Mouse (Mus musculus): Measurements from ENCODE around the gene Fam8a1. TPM values are rescaled to one million over a fixed set of nuclear protein-coding genes. Genes with fewer than 3 reads are reported as not detected.
A peak's percentile ranks its signal among the peaks of the same experiment; 100 is the strongest.

Fam8a1 gene
- polyA plus RNA-seq, 1 experiment from 2014 or later = 17.5 TPM

DNA sequence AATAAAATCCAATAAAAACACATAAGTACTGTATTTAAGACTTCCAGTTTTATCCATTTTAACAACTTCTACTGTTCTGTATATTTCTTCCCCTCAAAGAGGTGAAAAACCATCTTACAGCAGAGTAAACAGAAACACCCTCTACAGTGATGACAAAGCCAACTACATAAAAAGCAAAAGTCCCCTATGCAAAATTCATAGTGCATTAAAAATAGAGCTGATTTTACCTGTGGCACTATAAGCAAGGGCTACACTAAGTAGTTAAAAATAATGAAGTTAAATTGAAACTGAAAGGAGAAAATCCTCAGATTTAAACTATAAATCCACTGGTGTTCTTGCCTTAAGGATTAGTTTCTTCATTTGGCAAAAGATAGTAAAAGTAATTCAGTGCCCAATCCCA lies 51.7 kb downstream of the Fam8a1 start:
- no peak overlapping the region for H3K9ac ChIP-seq
- no peak for ATAC-seq

DNA sequence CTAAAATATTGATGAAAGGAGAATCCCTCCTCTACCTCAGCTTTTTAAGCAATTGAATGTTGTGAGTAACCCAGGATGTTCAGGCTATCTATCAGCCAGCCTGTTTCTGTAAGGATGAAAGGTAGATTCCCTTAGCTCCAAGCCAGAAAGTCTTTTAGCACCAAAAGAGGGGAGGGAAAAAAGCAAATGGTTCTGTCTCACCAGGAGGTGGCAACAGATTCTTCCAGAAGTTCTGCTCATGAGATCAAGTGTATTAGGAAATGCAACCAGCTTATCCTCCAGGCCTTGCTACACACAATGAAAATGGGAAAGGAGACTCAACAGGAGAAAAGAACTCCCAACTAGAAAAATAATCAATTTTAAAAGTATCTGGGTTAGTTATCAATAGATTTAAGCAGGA lies 55.0 kb downstream of the Fam8a1 start:
- Histone ChIP-seq H3K36me3 (ENCODE audit: poor library complexity, severe bottlenecking) (no peaks in the 10 kb centered on the region), H3K4me1 (peaks cover 23% of the 10 kb centered on the region), H3K9ac (no peak overlapping the region), H3K27me3 (no peaks in the 10 kb centered on the region), H3K4me2 (peak overlapping the region; percentile 46; the same call in 1 of the 2 replicates), H3K27ac (no peak overlapping the region), H3K9me3 (replicated peaks) (no peaks in the 10 kb centered on the region), H3K4me3 (no peak overlapping the region)
- no peak for ATAC-seq

More for the DNA sequence above, 51.7 kb downstream of the Fam8a1 start:
- Histone ChIP-seq H3K4me2 (no peak overlapping the region), H3K4me1 (peaks cover 24% of the 10 kb centered on the region), H3K4me3 (no peak overlapping the region), H3K36me3 (ENCODE audit: poor library complexity, severe bottlenecking) (peaks cover 6% of the 10 kb centered on the region), H3K27ac (no peak overlapping the region), H3K27me3 (no peaks in the 10 kb centered on the region), H3K9me3 (replicated peaks) (no peaks in the 10 kb centered on the region)

DNA sequence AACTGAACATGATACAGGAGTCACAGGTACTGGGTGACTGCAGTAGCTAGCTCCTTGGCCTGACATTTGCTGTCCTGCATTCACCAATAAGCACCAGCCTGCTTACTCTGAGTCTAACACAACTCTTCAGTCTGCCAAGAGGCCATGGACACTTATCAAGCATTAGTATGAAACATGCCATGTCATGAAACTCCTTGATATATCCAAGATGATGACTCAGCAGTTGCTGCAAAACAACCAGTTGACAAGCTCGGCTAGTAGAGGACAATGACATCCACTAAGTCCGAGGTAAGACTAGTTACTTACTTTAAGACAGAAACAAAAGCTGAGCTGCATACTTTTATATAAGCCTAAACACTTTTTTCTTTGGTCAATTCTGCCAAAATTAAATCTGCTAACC lies 55.9 kb downstream of the Fam8a1 start:
- H3K4me1 ChIP-seq = peaks cover 22% of the 10 kb centered on the region
- no peak overlapping the region for H3K9ac ChIP-seq
- no peaks in the 10 kb centered on the region for H3K9me3 ChIP-seq (replicated peaks)
- H3K4me2 ChIP-seq = peak overlapping the region; percentile 46
- no peak overlapping the region for H3K27ac ChIP-seq
- H3K4me3 ChIP-seq = 0 out of 2 replicates have a peak overlapping the region, but pooled peaks have one; percentile 41
- H3K27me3 ChIP-seq = no peaks in the 10 kb centered on the region
- ATAC-seq = no peak
- H3K36me3 ChIP-seq (ENCODE audit: poor library complexity, severe bottlenecking) = no peaks in the 10 kb centered on the region
- 23% methylated on average over 2 of the region's 2 CpGs for WGBS

GRCm38 (mm10) chr13:46726288-46727037 lies 57.1 kb downstream of the Fam8a1 start:
- H3K27me3 ChIP-seq = no peaks in the 10 kb centered on the region
- peak overlapping the region; percentile 80 for H3K4me2 ChIP-seq
- under 1% methylated on average over 30 of the region's 30 CpGs for WGBS
- peak overlapping the region; percentile 92 for H3K27ac ChIP-seq
- no peaks in the 10 kb centered on the region for H3K36me3 ChIP-seq (ENCODE audit: poor library complexity, severe bottlenecking)
- H3K9ac ChIP-seq = peak overlapping the region; percentile 93
- peak overlapping the region; percentile 99 for H3K4me3 ChIP-seq
- no peaks in the 10 kb centered on the region for H3K9me3 ChIP-seq (replicated peaks)
- H3K4me1 ChIP-seq = peaks cover 22% of the 10 kb centered on the region
- no peak for ATAC-seq

- Histone ChIP-seq H3K27me3 (no peaks in the 10 kb centered on the region), H3K9me3 (replicated peaks) (no peaks in the 10 kb centered on the region), H3K4me2 (peak overlapping the region; percentile 80), H3K4me1 (peaks cover 22% of the 10 kb centered on the region), H3K4me3 (peak overlapping the region; percentile 99), H3K27ac (peak overlapping the region; percentile 92), H3K36me3 (ENCODE audit: poor library complexity, severe bottlenecking) (no peaks in the 10 kb centered on the region), H3K9ac (peak overlapping the region; percentile 93)
- WGBS = under 1% methylated on average over 68 of the region's 85 CpGs
- peak; percentile 88 for ATAC-seq
Observed at GRCm38 (mm10) chr13:46727038-46727836, 57.9 kb downstream of the Fam8a1 start.

Other genes starting within 250 kb of the Fam8a1 start
- 10.8 and 11.8 TPM in 2 replicates for gene Cap2, start 167.7 kb upstream of the Fam8a1 start, polyA plus RNA-seq (2015; fragmentation: Nextera tagmentation; extraction: Ambion mirVana)
- 22.8 and 29.1 TPM in 2 replicates for gene Nup153, start 58.4 kb downstream of the Fam8a1 start, polyA plus RNA-seq (2015; fragmentation: Nextera tagmentation; extraction: Ambion mirVana)

Data from forebrain, embryonic 13.5 days (tissue).